In the genomic region with DNA sequence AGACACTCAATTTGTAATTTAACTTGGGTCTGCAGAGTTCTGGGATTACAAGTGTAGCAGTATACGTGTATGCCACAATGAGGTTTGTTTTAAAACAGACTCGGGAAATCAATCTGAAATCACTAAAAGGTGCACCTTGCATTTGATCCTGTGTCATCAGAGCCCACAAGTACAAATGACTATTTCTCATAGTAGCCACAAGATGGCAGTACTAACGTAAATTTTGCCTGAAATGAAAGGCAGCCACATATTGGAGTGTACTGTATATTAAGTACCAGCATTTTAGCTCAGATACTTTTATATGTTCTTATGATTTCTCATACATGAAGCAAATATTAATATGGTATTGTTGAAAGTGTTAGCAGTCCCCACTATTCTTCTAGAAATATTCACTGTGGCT, we compare ENCODE assay signal across 15 mouse cellular contexts.
DNase-seq lines count a peak whose midpoint lies in the region; ATAC-seq lines count a peak whose summit lies in the region.
"Had no signal": no experiment of that assay in that cellular context is flagged by ENCODE, and none has a peak within 500 bp of the region (broad histone marks: within the 10 kb centered on the region; RNA-seq: fewer than 3 reads in every experiment).

No protein-coding gene starts in this region.

- H3K9ac ChIP-seq in hindbrain, embryonic 14.5 days: no peak overlapping the region
- no peak overlapping the region for H3K9ac ChIP-seq in midbrain, embryonic 12.5 days (replicated peaks)
- no peak overlapping the region for H3K9ac ChIP-seq in midbrain, embryonic 13.5 days (replicated peaks)
- H3K9ac ChIP-seq: hindbrain, embryonic 15.5 days; limb, embryonic 12.5 days; neural tube, embryonic 12.5 days; stomach, embryonic 15.5 days had no signal

- DNase-seq in hindbrain, embryonic 14.5 days (ENCODE audit: low spot score): peak; percentile 32
- DNase-seq in hindbrain, embryonic 10.5 days (ENCODE audit: low spot score): no peak
- DNase-seq in adipocyte (ENCODE audit: low spot score): peak; percentile 27
- peak; percentile 65 for DNase-seq in retina, embryonic 14.5 days (ENCODE audit: low spot score)
- DNase-seq in gastrocnemius, adult 18-20 months (ENCODE audit: low spot score): no peak
- no peak for DNase-seq in adrenal gland, postnatal 14 days
- DNase-seq: adrenal gland, postnatal 10 days; cerebellum, adult 8-10 months; lung, postnatal 4 days had no signal

- H3K27ac ChIP-seq in hindbrain, embryonic 14.5 days: no peak overlapping the region
- H3K27ac ChIP-seq in hindbrain, embryonic 10.5 days: no peak overlapping the region
- H3K27ac ChIP-seq in midbrain, embryonic 12.5 days (replicated peaks): no peak overlapping the region
- H3K27ac ChIP-seq in midbrain, embryonic 13.5 days: no peak overlapping the region
- H3K27ac ChIP-seq: hindbrain, embryonic 15.5 days; limb, embryonic 12.5 days; neural tube, embryonic 12.5 days; stomach, embryonic 15.5 days had no signal

- no peaks in the 10 kb centered on the region for H3K27me3 ChIP-seq in hindbrain, embryonic 14.5 days (ENCODE audit: control insufficient read depth, insufficient read depth, low read length)
- no peaks in the 10 kb centered on the region for H3K27me3 ChIP-seq in hindbrain, embryonic 10.5 days (ENCODE audit: insufficient read depth, poor library complexity, severe bottlenecking)
- no peaks in the 10 kb centered on the region for H3K27me3 ChIP-seq in midbrain, embryonic 12.5 days
- H3K27me3 ChIP-seq in midbrain, embryonic 13.5 days: no peaks in the 10 kb centered on the region
- H3K27me3 ChIP-seq: hindbrain, embryonic 15.5 days; limb, embryonic 12.5 days; neural tube, embryonic 12.5 days; stomach, embryonic 15.5 days had no signal

- H3K4me2 ChIP-seq in hindbrain, embryonic 14.5 days (replicated peaks): no peak overlapping the region
- H3K4me2 ChIP-seq in midbrain, embryonic 12.5 days (replicated peaks): no peak overlapping the region
- no peak overlapping the region for H3K4me2 ChIP-seq in midbrain, embryonic 13.5 days (replicated peaks)
- H3K4me2 ChIP-seq: hindbrain, embryonic 15.5 days; limb, embryonic 12.5 days; neural tube, embryonic 12.5 days; stomach, embryonic 15.5 days had no signal

- H3K36me3 ChIP-seq in hindbrain, embryonic 14.5 days (replicated peaks; ENCODE audit: control insufficient read depth, insufficient read depth): no peaks in the 10 kb centered on the region
- H3K36me3 ChIP-seq in hindbrain, embryonic 10.5 days: no peaks in the 10 kb centered on the region
- H3K36me3 ChIP-seq in midbrain, embryonic 12.5 days: no peaks in the 10 kb centered on the region
- H3K36me3 ChIP-seq in midbrain, embryonic 13.5 days: no peaks in the 10 kb centered on the region
- H3K36me3 ChIP-seq: hindbrain, embryonic 15.5 days; limb, embryonic 12.5 days; neural tube, embryonic 12.5 days; stomach, embryonic 15.5 days had no signal

- no peaks in the 10 kb centered on the region for H3K9me3 ChIP-seq in hindbrain, embryonic 14.5 days (ENCODE audit: control insufficient read depth, low read length)
- H3K9me3 ChIP-seq in hindbrain, embryonic 10.5 days: no peaks in the 10 kb centered on the region
- no peaks in the 10 kb centered on the region for H3K9me3 ChIP-seq in midbrain, embryonic 12.5 days
- no peaks in the 10 kb centered on the region for H3K9me3 ChIP-seq in midbrain, embryonic 13.5 days
- H3K9me3 ChIP-seq: hindbrain, embryonic 15.5 days; limb, embryonic 12.5 days; neural tube, embryonic 12.5 days; stomach, embryonic 15.5 days had no signal

- no peak overlapping the region for H3K4me3 ChIP-seq in hindbrain, embryonic 14.5 days (replicated peaks; ENCODE audit: low read length)
- no peak overlapping the region for H3K4me3 ChIP-seq in hindbrain, embryonic 10.5 days
- no peak overlapping the region for H3K4me3 ChIP-seq in midbrain, embryonic 12.5 days
- H3K4me3 ChIP-seq in midbrain, embryonic 13.5 days (replicated peaks): no peak overlapping the region
- H3K4me3 ChIP-seq: hindbrain, embryonic 15.5 days; limb, embryonic 12.5 days; neural tube, embryonic 12.5 days; stomach, embryonic 15.5 days had no signal

- 30% methylated on average over 3 of the region's 3 CpGs for WGBS in hindbrain, embryonic 14.5 days
- WGBS in hindbrain, embryonic 10.5 days: 29% methylated on average over 3 of the region's 3 CpGs
- WGBS in midbrain, embryonic 12.5 days: 26% methylated on average over 3 of the region's 3 CpGs
- 26% methylated on average over 3 of the region's 3 CpGs for WGBS in midbrain, embryonic 13.5 days

- no peak for ATAC-seq in hindbrain, embryonic 14.5 days (ENCODE audit: low FRiP score)
- peak; percentile 34; the same call in 1 of the 2 replicates for ATAC-seq in midbrain, embryonic 12.5 days (ENCODE audit: low FRiP score, low read depth)
- ATAC-seq in midbrain, embryonic 13.5 days: no peak

- no peaks in the 10 kb centered on the region for H3K4me1 ChIP-seq in hindbrain, embryonic 14.5 days (replicated peaks; ENCODE audit: control insufficient read depth, insufficient read depth, low read length)
- H3K4me1 ChIP-seq in hindbrain, embryonic 10.5 days (replicated peaks): no peaks in the 10 kb centered on the region
- no peaks in the 10 kb centered on the region for H3K4me1 ChIP-seq in midbrain, embryonic 12.5 days
- H3K4me1 ChIP-seq in midbrain, embryonic 13.5 days (replicated peaks): no peaks in the 10 kb centered on the region
- H3K4me1 ChIP-seq: hindbrain, embryonic 15.5 days; limb, embryonic 12.5 days; neural tube, embryonic 12.5 days; stomach, embryonic 15.5 days had no signal

Comparison
In these comparisons a context has a peak if more than half of its experiments do, and no peak if none do; other contexts are left out.
1. DNase-seq: peak in hindbrain, embryonic 14.5 days (single experiment), adipocyte (single experiment) and retina, embryonic 14.5 days (single experiment); none in hindbrain, embryonic 10.5 days (single experiment), gastrocnemius, adult 18-20 months (single experiment) and adrenal gland, postnatal 14 days (single experiment).